Mouse (Mus musculus) intestine, embryonic 16.5 days (tissue): ENCODE measurements around the gene Tmem200b. TPM values are rescaled to one million over a fixed set of nuclear protein-coding genes. Genes with fewer than 3 reads are reported as not detected.

ENCODE experiments used
- ATAC-seq: fragments of 200-750 bp; cut with Nextera tagmentation; 2 replicates; pipeline ENCODE4 v1.8.0; 2017; ENCODE audit warnings: moderate TSS enrichment, moderate library complexity
- H3K27ac ChIP-seq: fragments of 300-500 bp; sonication (generic); 2 replicates; pipeline ENCODE4 v1.5.1; 2014; ENCODE audit warnings: mild to moderate bottlenecking, low read length
- H3K27me3 ChIP-seq: fragments of 300-500 bp; sonication (generic); replicated peaks from 2 replicates; pipeline ENCODE4 v1.6.1; 2014; ENCODE audit warnings: low read length, control low read depth, mixed read lengths; ENCODE audit not compliant: control insufficient read depth, insufficient read depth
- H3K36me3 ChIP-seq: fragments of 300-500 bp; sonication (generic); 2 replicates; pipeline ENCODE4 v1.6.1; 2014; ENCODE audit warnings: low read length, control low read depth; ENCODE audit not compliant: control insufficient read depth, insufficient read depth
- H3K4me1 ChIP-seq: fragments of 300-500 bp; sonication (generic); 2 replicates; pipeline ENCODE4 v1.6.1; 2014; ENCODE audit warnings: low read length, control low read depth, mixed read lengths; ENCODE audit not compliant: control insufficient read depth, insufficient read depth
- H3K4me2 ChIP-seq: fragments of 300-500 bp; sonication (generic); 2 replicates; pipeline ENCODE4 v1.6.1; 2014; ENCODE audit warnings: low read depth, low read length, control low read depth
- H3K4me3 ChIP-seq: fragments of 300-500 bp; sonication (generic); 2 replicates; pipeline ENCODE4 v1.5.1; 2014; ENCODE audit warnings: mild to moderate bottlenecking, low read length
- H3K9ac ChIP-seq: fragments of 300-500 bp; sonication (generic); 2 replicates; pipeline ENCODE4 v1.6.1; 2014; ENCODE audit warnings: low read depth, low read length
- H3K9me3 ChIP-seq: fragments of 300-500 bp; sonication (generic); 2 replicates; pipeline ENCODE4 v1.6.1; 2016; ENCODE audit warnings: low read length, control low read depth; ENCODE audit not compliant: control insufficient read depth
- WGBS: fragments of 180-500 bp; shearing (Covaris S2); extraction: QIAGEN DNeasy Blood & Tissue Kit; methylation state at CpG from one replicate; pipeline ENCODE4 v1.1.7; 2014; 5-methylcytosine and 5-hydroxymethylcytosine counted together
- polyA plus RNA-seq: library from polyadenylated mRNA; unstranded; fragments of >200 nt; fragmentation: Nextera tagmentation; extraction: Ambion mirVana; gene quantifications from 2 replicates; pipeline ENCODE4 v1.2.1, GENCODE M21; 2015

Gene Tmem200b
- polyA plus RNA-seq = 0.18 and 0.20 TPM in 2 replicates

GRCm38 (mm10) chr4:131921461-131922346, at the start of gene Tmem200b:
Tmem200b (plus strand) TSS chr4:131921771.
- peak; percentile 20; the same call in 1 of the 2 replicates for ATAC-seq
- H3K27ac ChIP-seq = peak within 1 kb of the TSS; percentile 66
- H3K9ac ChIP-seq = peak within 1 kb of the TSS; percentile 77
- 2% methylated on average over 103 of the region's 130 CpGs for WGBS
- H3K27me3 ChIP-seq = peaks cover 22% of the 10 kb centered on the region
- H3K4me3 ChIP-seq = peak within 1 kb of the TSS; percentile 67
- no peaks in the 10 kb centered on the region; the same call in 1 of the 2 replicates for H3K36me3 ChIP-seq
- H3K9me3 ChIP-seq = no peaks in the 10 kb centered on the region
- H3K4me2 ChIP-seq = peak within 1 kb of the TSS; percentile 97
- peaks cover 35% of the 10 kb centered on the region for H3K4me1 ChIP-seq

DNA sequence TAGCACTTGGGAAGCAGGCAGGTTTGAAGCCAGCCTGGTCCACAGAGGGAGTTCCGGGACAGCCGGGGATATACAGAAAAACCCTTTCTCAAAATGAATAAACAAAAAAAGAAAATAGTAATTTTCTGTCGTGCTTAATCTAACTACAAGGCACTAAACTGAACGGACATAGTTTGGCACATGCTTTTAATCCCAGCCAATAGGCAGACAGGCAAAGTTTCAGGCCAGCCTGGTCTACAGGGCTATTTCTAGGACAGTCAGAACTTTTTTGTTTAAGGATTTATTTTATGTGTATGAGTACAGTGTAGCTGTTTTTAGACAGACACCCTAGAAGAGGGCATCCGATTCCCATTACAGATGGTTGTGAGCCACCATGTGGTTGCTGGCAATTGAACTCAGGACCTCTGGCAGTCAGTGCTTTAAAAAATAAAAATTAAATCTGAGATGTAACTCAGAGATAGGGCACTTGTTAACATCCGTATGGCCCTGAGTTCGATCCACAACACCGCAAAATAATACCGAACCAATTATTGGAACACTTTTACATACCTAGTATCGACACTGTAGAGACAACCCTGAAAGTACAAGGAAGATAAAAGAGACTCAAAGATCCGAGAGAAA, 48.8 kb upstream of the Tmem200b start:
- WGBS = 7% methylated on average over 11 of the region's 11 CpGs
- H3K36me3 ChIP-seq = no peaks in the 10 kb centered on the region
- peaks cover 23% of the 10 kb centered on the region for H3K4me1 ChIP-seq
- H3K27me3 ChIP-seq = no peaks in the 10 kb centered on the region
- ATAC-seq = peak; percentile 35
- H3K27ac ChIP-seq = peak overlapping the region; percentile 75
- peak overlapping the region; percentile 47 for H3K4me2 ChIP-seq
- peak overlapping the region; percentile 72 for H3K9ac ChIP-seq
- H3K9me3 ChIP-seq = no peaks in the 10 kb centered on the region
- H3K4me3 ChIP-seq = peak overlapping the region; percentile 99

- peak within 1 kb of the TSS; percentile 99 for H3K4me3 ChIP-seq
- H3K4me2 ChIP-seq = peak within 1 kb of the TSS; percentile 88
- no peaks in the 10 kb centered on the region for H3K9me3 ChIP-seq
- no peaks in the 10 kb centered on the region for H3K27me3 ChIP-seq
- H3K27ac ChIP-seq = peak within 1 kb of the TSS; percentile 100
- H3K4me1 ChIP-seq = peaks cover 27% of the 10 kb centered on the region
- no peaks in the 10 kb centered on the region for H3K36me3 ChIP-seq
- WGBS = 1% methylated on average over 92 of the region's 116 CpGs
- H3K9ac ChIP-seq = peak within 1 kb of the TSS; percentile 100
- ATAC-seq = peak; percentile 95
Observed at GRCm38 (mm10) chr4:131873293-131874168, 48.0 kb upstream of the Tmem200b start, which contains the start of gene Srsf4. Srsf4 (plus strand) TSS chr4:131873617.

GRCm38 (mm10) chr4:131874169-131874536, 47.4 kb upstream of the Tmem200b start:
- WGBS = under 1% methylated on average over 20 of the region's 20 CpGs
- Histone ChIP-seq H3K27ac (peak overlapping the region; percentile 100), H3K36me3 (no peaks in the 10 kb centered on the region), H3K4me2 (peak overlapping the region; percentile 88), H3K4me3 (peak overlapping the region; percentile 99), H3K9me3 (no peaks in the 10 kb centered on the region), H3K4me1 (peaks cover 28% of the 10 kb centered on the region), H3K27me3 (no peaks in the 10 kb centered on the region), H3K9ac (peak overlapping the region; percentile 100)
- no peak for ATAC-seq

GRCm38 (mm10) chr4:131874567-131874966, 47.0 kb upstream of the Tmem200b start:
- WGBS = 3% methylated on average over 11 of the region's 11 CpGs
- no peaks in the 10 kb centered on the region for H3K36me3 ChIP-seq
- H3K4me3 ChIP-seq = peak overlapping the region; percentile 99
- H3K4me2 ChIP-seq = peak overlapping the region; percentile 88
- H3K27ac ChIP-seq = peak overlapping the region; percentile 100
- H3K9me3 ChIP-seq = no peaks in the 10 kb centered on the region
- no peak for ATAC-seq
- peak overlapping the region; percentile 100 for H3K9ac ChIP-seq
- H3K4me1 ChIP-seq = peaks cover 30% of the 10 kb centered on the region
- H3K27me3 ChIP-seq = no peaks in the 10 kb centered on the region

DNA sequence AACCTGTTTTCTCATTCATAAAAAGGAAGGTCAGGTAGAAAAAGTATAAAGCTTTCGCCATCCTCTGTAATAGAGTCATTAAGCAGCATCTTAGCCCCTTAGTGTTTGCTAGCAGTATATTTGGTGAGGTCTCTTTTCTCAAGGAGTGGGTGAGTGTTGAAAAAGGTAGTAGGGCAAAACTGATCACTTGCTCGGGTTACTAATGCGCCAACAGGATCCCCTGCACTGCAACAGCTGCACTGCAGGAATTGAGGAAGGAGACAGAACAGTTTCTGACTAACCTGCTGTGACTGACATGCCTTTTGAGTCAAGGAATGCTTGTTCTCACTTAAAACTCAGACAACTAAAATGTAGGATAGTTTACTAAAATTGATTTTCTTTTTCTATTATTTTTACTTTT, 46.3 kb upstream of the Tmem200b start:
- H3K4me2 ChIP-seq = peak overlapping the region; percentile 88
- no peak overlapping the region for H3K27ac ChIP-seq
- H3K4me3 ChIP-seq = peak overlapping the region; percentile 99
- H3K9ac ChIP-seq = peak overlapping the region; percentile 100
- 38% methylated on average over 3 of the region's 3 CpGs for WGBS
- no peak for ATAC-seq
- H3K27me3 ChIP-seq = no peaks in the 10 kb centered on the region
- no peaks in the 10 kb centered on the region for H3K9me3 ChIP-seq
- peaks cover 30% of the 10 kb centered on the region for H3K4me1 ChIP-seq
- no peaks in the 10 kb centered on the region for H3K36me3 ChIP-seq

GRCm38 (mm10) chr4:131876836-131877235, 44.7 kb upstream of the Tmem200b start:
- Histone ChIP-seq H3K36me3 (no peaks in the 10 kb centered on the region), H3K4me2 (no peak overlapping the region), H3K27ac (no peak overlapping the region), H3K4me1 (peaks cover 38% of the 10 kb centered on the region), H3K9me3 (no peaks in the 10 kb centered on the region), H3K9ac (no peak overlapping the region), H3K27me3 (no peaks in the 10 kb centered on the region), H3K4me3 (no peak overlapping the region)
- WGBS = 54% methylated on average over 2 of the region's 2 CpGs
- no peak for ATAC-seq

DNA sequence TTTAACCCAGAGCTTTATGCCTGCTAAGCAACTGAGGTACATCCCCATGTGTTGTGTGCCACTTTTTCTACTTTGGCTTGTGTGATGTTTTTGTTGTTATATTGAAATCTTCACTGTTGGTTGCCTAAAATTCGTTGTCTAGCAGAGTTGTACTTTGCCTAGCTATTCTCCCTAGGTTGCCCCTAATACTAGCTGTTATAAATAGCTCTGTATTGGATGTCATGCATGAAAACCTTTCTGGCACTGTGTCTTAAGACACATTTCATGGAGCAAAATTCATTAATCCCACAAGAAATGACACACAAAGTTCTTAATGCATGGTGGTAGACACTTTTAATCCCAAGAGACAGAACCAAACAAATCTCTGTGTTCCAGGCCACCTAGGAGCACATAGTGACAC, 41.9 kb upstream of the Tmem200b start:
- Histone ChIP-seq H3K27me3 (no peaks in the 10 kb centered on the region), H3K4me2 (no peak overlapping the region), H3K9me3 (no peaks in the 10 kb centered on the region), H3K9ac (no peak overlapping the region), H3K27ac (no peak overlapping the region), H3K36me3 (no peaks in the 10 kb centered on the region), H3K4me3 (no peak overlapping the region), H3K4me1 (peaks cover 47% of the 10 kb centered on the region)
- WGBS = 77% methylated on average over 1 of the region's 1 CpGs
- ATAC-seq = no peak

DNA sequence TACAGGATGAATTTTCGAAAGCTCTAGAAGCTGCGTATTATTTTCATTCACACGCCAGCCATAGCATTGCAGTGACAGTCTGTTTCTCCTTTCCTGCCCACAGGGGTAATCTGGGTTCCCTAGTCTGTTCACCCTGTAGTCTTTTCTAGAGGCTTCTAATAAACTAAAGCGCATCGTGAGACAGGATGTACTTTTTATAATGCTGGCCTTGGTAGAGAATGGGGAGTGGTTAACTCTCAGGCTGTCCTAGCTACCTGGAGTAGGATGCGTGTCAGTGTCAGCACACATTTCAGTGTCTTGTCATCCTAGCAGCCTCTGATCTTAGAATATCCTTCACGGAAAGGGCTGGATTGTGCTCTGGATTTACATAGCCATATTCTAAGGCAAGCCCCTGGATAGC, 40.3 kb upstream of the Tmem200b start:
- Histone ChIP-seq H3K4me1 (peaks cover 34% of the 10 kb centered on the region), H3K9ac (no peak overlapping the region), H3K9me3 (no peaks in the 10 kb centered on the region), H3K4me2 (no peak overlapping the region), H3K36me3 (peaks cover 4% of the 10 kb centered on the region), H3K27me3 (no peaks in the 10 kb centered on the region), H3K4me3 (no peak overlapping the region), H3K27ac (no peak overlapping the region)
- no peak for ATAC-seq
- WGBS = 77% methylated on average over 7 of the region's 7 CpGs
